Mouse (Mus musculus): ENCODE measurements around the gene Plcd3.

- no peak for TF ChIP-seq GATA1 (IDR thresholded peaks at IDR 0.05; ENCODE audit: low read depth, low read length)
- TF ChIP-seq MAX (IDR thresholded peaks at IDR 0.05; ENCODE audit: low read length) = peak; percentile 13; the same call in 1 of the 2 replicates
- peak; percentile 38 to 75 (median 68); a peak in 5 of 6 replicates for TF ChIP-seq CTCF (IDR thresholded peaks at IDR 0.05 in 2 of 3, conservative IDR thresholded peaks at IDR 0.05 in 1 of 3; ENCODE audit: control insufficient read depth in 1 of 3, insufficient read depth in 1 of 3, low read depth in 2 of 3, low read length in 3 of 3, poor library complexity in 1 of 3, severe bottlenecking in 1 of 3)
- no peak for TF ChIP-seq BHLHE40 (IDR thresholded peaks at IDR 0.05; ENCODE audit: borderline replicate concordance, low read depth, low read length)
- peak; percentile 29 for TF ChIP-seq RAD21 (IDR thresholded peaks at IDR 0.05; ENCODE audit: low read depth, low read length)
- TF ChIP-seq USF2 (IDR thresholded peaks at IDR 0.05; ENCODE audit: borderline replicate concordance in 1 of 2, insufficient read depth in 1 of 2, low read depth in 1 of 2, low read length in 2 of 2) = no peak
- TF ChIP-seq TAL1 (IDR thresholded peaks at IDR 0.05; ENCODE audit: low read length) = no peak
- no peak for TF ChIP-seq EP300 (IDR thresholded peaks at IDR 0.05; ENCODE audit: low read depth in 1 of 2, low read length in 2 of 2)
- peak in 1 of 2 experiments; percentile 50; a peak in 1 of 4 replicates for TF ChIP-seq POLR2A (IDR thresholded peaks at IDR 0.05; ENCODE audit: control insufficient read depth in 1 of 2, insufficient read depth in 1 of 2, low read depth in 1 of 2, low read length in 2 of 2, poor library complexity in 1 of 2)
- 0 out of 2 replicates have a peak, but pooled peaks have one; percentile 11 for TF ChIP-seq USF1 (IDR thresholded peaks at IDR 0.05; ENCODE audit: low read depth, low read length)
- 0 out of 2 replicates have a peak, but pooled peaks have one; percentile 12 for TF ChIP-seq KAT2A (conservative IDR thresholded peaks at IDR 0.05; ENCODE audit: low read depth, low read length)
Observed at GRCm38 (mm10) chr11:103116959-103117590, 15.6 kb upstream of the Plcd3 start.
